Mouse (Mus musculus) CH12.LX (cell line): ENCODE measurements around the gene Bcas3. TPM values are rescaled to one million over a fixed set of nuclear protein-coding genes. Genes with fewer than 3 reads are reported as not detected.

Experiments used
- DNase-seq: peaks from one replicate; pipeline ENCODE4 v3.0.0-alpha.2; 2013; ENCODE audit errors: extremely low read depth
- H3K27ac ChIP-seq: 2 replicates; pipeline ENCODE4 v1.5.1; 2012; ENCODE audit warnings: low read depth, mild to moderate bottlenecking, control low read depth, moderate library complexity; ENCODE audit not compliant: insufficient read depth
- H3K27me3 ChIP-seq: replicated peaks from 2 replicates; pipeline ENCODE3; 2012; ENCODE audit warnings: inconsistent platforms
- H3K36me3 ChIP-seq, 2 experiments: replicated peaks in 1 of 2; 2 replicates each; pipeline versions ENCODE3 to v1.6.1; 2012; ENCODE audit warnings: inconsistent platforms in 1 of 2, low read length in 1 of 2, mild to moderate bottlenecking in 1 of 2, mixed read lengths in 1 of 2, moderate library complexity in 1 of 2; ENCODE audit not compliant: control insufficient read depth in 1 of 2, insufficient read depth in 1 of 2
- H3K4me1 ChIP-seq, 2 experiments: 2 replicates each; pipeline ENCODE4 v1.6.1; 2012; ENCODE audit warnings: inconsistent platforms in 1 of 2, moderate library complexity in 1 of 2; ENCODE audit not compliant: insufficient read depth in 2 of 2, control insufficient read depth in 1 of 2
- H3K4me2 ChIP-seq: 2 replicates; pipeline ENCODE4 v1.6.1; 2012; ENCODE audit warnings: low read depth, mild to moderate bottlenecking, control low read depth; ENCODE audit not compliant: poor library complexity, insufficient read depth, severe bottlenecking
- H3K4me3 ChIP-seq, 3 experiments: fragments of 150-350 bp in 1 of 3; sonication (generic) in 1 of 3; replicated peaks in 1 of 3; 2 replicates each; pipeline versions ENCODE3 to v1.5.1; 2011 to 2012; ENCODE audit warnings: low read depth in 2 of 3, low read length in 2 of 3, mild to moderate bottlenecking in 2 of 3, moderate library complexity in 2 of 3, control low read depth in 1 of 3, improper control_type of control experiment in 1 of 3, inconsistent platforms in 1 of 3, mixed read lengths in 1 of 3; ENCODE audit not compliant: poor library complexity in 1 of 3
- H3K79me2 ChIP-seq: replicated peaks from 2 replicates; pipeline ENCODE4 v1.6.1; 2012; ENCODE audit warnings: mild to moderate bottlenecking, moderate library complexity; ENCODE audit not compliant: control insufficient read depth, poor library complexity, insufficient read depth, severe bottlenecking; ENCODE audit errors: extremely low read depth
- H3K9ac ChIP-seq: 2 replicates; pipeline ENCODE4 v1.6.1; 2012; ENCODE audit warnings: low read depth, mild to moderate bottlenecking, control low read depth, moderate library complexity; ENCODE audit not compliant: insufficient read depth
- H3K9me3 ChIP-seq: replicated peaks from 2 replicates; pipeline ENCODE3; 2012; ENCODE audit warnings: low read length, inconsistent platforms, mixed read lengths
- BHLHE40 ChIP-seq: IDR thresholded peaks from 2 replicates; pipeline ENCODE4 v1.6.1; 2011; ENCODE audit warnings: mild to moderate bottlenecking, low read depth, low read length, improper control_type of control experiment
- CHD1 ChIP-seq: IDR thresholded peaks from 2 replicates; pipeline ENCODE4 v1.6.1; 2012; ENCODE audit warnings: low read depth, low read length, improper control_type of control experiment, inconsistent platforms
- CHD2 ChIP-seq: IDR thresholded peaks from 2 replicates; pipeline ENCODE4 v1.6.1; 2011; ENCODE audit warnings: low read length, improper control_type of control experiment
- E2F4 ChIP-seq: IDR thresholded peaks from 2 replicates; pipeline ENCODE4 v1.6.1; 2011; ENCODE audit warnings: low read depth, low read length, improper control_type of control experiment; ENCODE audit not compliant: insufficient replicate concordance
- ELF1 ChIP-seq: IDR thresholded peaks from 2 replicates; pipeline ENCODE4 v1.6.1; 2014; ENCODE audit warnings: low read depth, mild to moderate bottlenecking, inconsistent platforms, low read length, improper control_type of control experiment
- EP300 ChIP-seq: IDR thresholded peaks from 2 replicates; pipeline ENCODE4 v1.6.1; 2011; ENCODE audit warnings: low read length, improper control_type of control experiment
- ETS1 ChIP-seq: conservative IDR thresholded peaks from 2 replicates; pipeline ENCODE4 v1.6.1; 2012; ENCODE audit warnings: low read depth, mild to moderate bottlenecking, inconsistent platforms, low read length, improper control_type of control experiment, moderate library complexity
- HCFC1 ChIP-seq: IDR thresholded peaks from 2 replicates; pipeline ENCODE4 v1.6.1; 2012; ENCODE audit warnings: low read depth, mild to moderate bottlenecking, inconsistent platforms, low read length, improper control_type of control experiment
- IRF4 ChIP-seq: IDR thresholded peaks from 2 replicates; pipeline ENCODE4 v1.6.1; 2014; ENCODE audit warnings: low read depth, mild to moderate bottlenecking, inconsistent platforms, low read length, improper control_type of control experiment
- JUN ChIP-seq: IDR thresholded peaks from 2 replicates; pipeline ENCODE4 v1.6.1; 2011; ENCODE audit warnings: low read depth, mild to moderate bottlenecking, low read length, improper control_type of control experiment, moderate library complexity; ENCODE audit not compliant: insufficient read depth
- MAFK ChIP-seq: IDR thresholded peaks from 2 replicates; pipeline ENCODE4 v1.6.1; 2011; ENCODE audit warnings: low read length, improper control_type of control experiment; ENCODE audit not compliant: insufficient replicate concordance
- MAX ChIP-seq: IDR thresholded peaks from 2 replicates; pipeline ENCODE4 v1.6.1; 2011; ENCODE audit warnings: low read length, improper control_type of control experiment
- MAZ ChIP-seq: IDR thresholded peaks from 2 replicates; pipeline ENCODE4 v1.6.1; 2012; ENCODE audit warnings: low read depth, mild to moderate bottlenecking, inconsistent platforms, low read length, improper control_type of control experiment, moderate library complexity
- MEF2A ChIP-seq: IDR thresholded peaks from 2 replicates; pipeline ENCODE4 v1.6.1; 2014; ENCODE audit warnings: low read depth, mild to moderate bottlenecking, inconsistent platforms, low read length, improper control_type of control experiment, borderline replicate concordance
- MXI1 ChIP-seq: IDR thresholded peaks from 2 replicates; pipeline ENCODE4 v1.6.1; 2011; ENCODE audit warnings: mild to moderate bottlenecking, low read depth, low read length, improper control_type of control experiment
- NELFE ChIP-seq: IDR thresholded peaks from 2 replicates; pipeline ENCODE4 v1.6.1; 2011; ENCODE audit warnings: low read depth, low read length, improper control_type of control experiment
- NRF1 ChIP-seq: IDR thresholded peaks from 2 replicates; pipeline ENCODE4 v1.6.1; 2014; ENCODE audit warnings: low read depth, mild to moderate bottlenecking, inconsistent platforms, low read length, improper control_type of control experiment, moderate library complexity
- PAX5 ChIP-seq: IDR thresholded peaks from 2 replicates; pipeline ENCODE4 v1.6.1; 2012; ENCODE audit warnings: low read length, inconsistent platforms, mixed read lengths
- POLR2AphosphoS2 ChIP-seq: IDR thresholded peaks from 2 replicates; pipeline ENCODE4 v1.6.1; 2011; ENCODE audit warnings: low read depth, low read length, improper control_type of control experiment
- RAD21 ChIP-seq: IDR thresholded peaks from 2 replicates; pipeline ENCODE4 v1.6.1; 2011; ENCODE audit warnings: low read depth, mild to moderate bottlenecking, low read length, improper control_type of control experiment, moderate library complexity
- RCOR1 ChIP-seq: conservative IDR thresholded peaks from 2 replicates; pipeline ENCODE4 v1.6.1; 2012; ENCODE audit warnings: low read depth, mild to moderate bottlenecking, inconsistent platforms, low read length, improper control_type of control experiment
- SIN3A ChIP-seq: IDR thresholded peaks from 2 replicates; pipeline ENCODE4 v1.6.1; 2012; ENCODE audit warnings: low read length, improper control_type of control experiment, inconsistent platforms
- TCF12 ChIP-seq: IDR thresholded peaks from 2 replicates; pipeline ENCODE4 v1.6.1; 2014; ENCODE audit warnings: low read depth, mild to moderate bottlenecking, inconsistent platforms, low read length, improper control_type of control experiment
- UBTF ChIP-seq: IDR thresholded peaks from 2 replicates; pipeline ENCODE4 v1.6.1; 2012; ENCODE audit warnings: low read depth, mild to moderate bottlenecking, inconsistent platforms, low read length, improper control_type of control experiment, moderate library complexity
- USF1 ChIP-seq: IDR thresholded peaks from 2 replicates; pipeline ENCODE4 v1.6.1; 2014; ENCODE audit warnings: low read depth, mild to moderate bottlenecking, inconsistent platforms, low read length, improper control_type of control experiment
- ZC3H11A ChIP-seq: IDR thresholded peaks from 2 replicates; pipeline ENCODE4 v1.6.1; 2012; ENCODE audit warnings: low read depth, mild to moderate bottlenecking, inconsistent platforms, low read length, improper control_type of control experiment
- ZMIZ1 ChIP-seq: IDR thresholded peaks from 2 replicates; pipeline ENCODE4 v1.6.1; 2012; ENCODE audit warnings: low read depth, mild to moderate bottlenecking, inconsistent platforms, low read length, improper control_type of control experiment
- dilution Hi-C: fragments of 300-500 bp; cut with MboI; formaldehyde crosslinking; loops from 2 replicates; pipeline ENCODE4 v1.14.3; 2020; ENCODE audit warnings: low sequenced_read_pairs; ENCODE audit not compliant: extremely low pct_unique_long_range_greater_than_20kb, extremely low pct_ligation_motif_present
- in situ Hi-C: fragments of 300-500 bp; cut with MboI; formaldehyde crosslinking; loops from 3 replicates; pipeline ENCODE4 v1.14.3; 2019; ENCODE audit warnings: low sequenced_read_pairs, low pct_ligation_motif_present, low pct_unique_long_range_greater_than_20kb, mixed read lengths
- polyA plus RNA-seq: library from polyadenylated mRNA; unstranded; fragments of >175 nt; gene quantifications from 2 replicates; pipeline ENCODE4 v1.2.1, GENCODE M21; 2012; ENCODE audit warnings: low read depth; ENCODE audit not compliant: insufficient read length
- total RNA-seq, 2 experiments: library from RNA; depleted of rRNA; stranded (reverse); fragments of 300-350 nt in 1 of 2; fragments of >200 nt in 1 of 2; gene quantifications; 2 replicates each; pipeline ENCODE4 v1.2.3; 2012 to 2014

The Bcas3 gene
- total and polyA plus RNA-seq, 3 experiments = 8.2 to 21.3 (median 9.7) TPM

- no peak overlapping the region for H3K27ac ChIP-seq
- no peak overlapping the region for H3K4me3 ChIP-seq
- no peak for DNase-seq
- H3K27me3 ChIP-seq = no peaks in the 10 kb centered on the region
- no peak overlapping the region for H3K9ac ChIP-seq
- H3K79me2 ChIP-seq = no peaks in the 10 kb centered on the region
- H3K36me3 ChIP-seq = no peaks in the 10 kb centered on the region
- dilution Hi-C loops = no loop called here
- no peak overlapping the region for H3K4me2 ChIP-seq
- in situ Hi-C loops = no loop called here
- peaks cover 3 to 8% of the 10 kb centered on the region in 2 experiments; a peak in 2 of 4 replicates for H3K4me1 ChIP-seq
- TF ChIP-seq ELF1 = no peak
- no peak for TF ChIP-seq MAX
- no peak for TF ChIP-seq MEF2A
- TF ChIP-seq MAFK = no peak
- no peak for TF ChIP-seq CHD2
- no peak for TF ChIP-seq JUN
- TF ChIP-seq TCF12 = no peak
- no peaks in the 10 kb centered on the region for H3K9me3 ChIP-seq
Observed at GRCm38 (mm10) chr11:85540989-85541388, 188.0 kb downstream of the Bcas3 start.

- H3K79me2 ChIP-seq = no peaks in the 10 kb centered on the region
Observed at GRCm38 (mm10) chr11:85543311-85543710, 190.3 kb downstream of the Bcas3 start.

GRCm38 (mm10) chr11:85545602-85546001, 192.6 kb downstream of the Bcas3 start:
- Histone ChIP-seq H3K27me3 (no peaks in the 10 kb centered on the region), H3K9me3 (no peaks in the 10 kb centered on the region), H3K9ac (no peak overlapping the region), H3K4me3 (no peak overlapping the region), H3K4me2 (no peak overlapping the region), H3K4me1 (peaks cover 3 to 8% of the 10 kb centered on the region in 2 experiments; a peak in 2 of 4 replicates), H3K36me3 (no peaks in the 10 kb centered on the region), H3K79me2 (no peaks in the 10 kb centered on the region), H3K27ac (no peak overlapping the region)
- in situ Hi-C loops (no loop called here), dilution Hi-C loops (no loop called here)
- DNase-seq = peak; percentile 24
- TF ChIP-seq USF1 (no peak), RCOR1 (no peak), MAZ (no peak), CHD1 (no peak), BHLHE40 (0 out of 2 replicates have a peak, but pooled peaks have one; percentile 33), EP300 (peak; percentile 82), MXI1 (no peak), UBTF (no peak), POLR2AphosphoS2 (no peak), IRF4 (peak; percentile 80), RAD21 (no peak), NELFE (no peak), SIN3A (no peak), MAFK (0 out of 2 replicates have a peak, but pooled peaks have one; percentile 45)

More at GRCm38 (mm10) chr11:85543311-85543710, 190.3 kb downstream of the Bcas3 start:
- in situ Hi-C loops (no loop called here), dilution Hi-C loops (no loop called here)
- peaks cover 3 to 8% of the 10 kb centered on the region in 2 experiments; a peak in 2 of 4 replicates for H3K4me1 ChIP-seq
- no peak overlapping the region for H3K9ac ChIP-seq
- H3K4me3 ChIP-seq = no peak overlapping the region
- H3K4me2 ChIP-seq = no peak overlapping the region
- DNase-seq = no peak
- H3K27me3 ChIP-seq = no peaks in the 10 kb centered on the region
- H3K36me3 ChIP-seq = no peaks in the 10 kb centered on the region
- TF ChIP-seq POLR2AphosphoS2 = no peak
- TF ChIP-seq MAFK = no peak
- no peak for TF ChIP-seq NELFE
- no peak for TF ChIP-seq EP300
- no peak for TF ChIP-seq MEF2A
- TF ChIP-seq NRF1 = no peak
- TF ChIP-seq ZC3H11A = no peak
- TF ChIP-seq USF1 = no peak
- TF ChIP-seq MAZ = no peak
- TF ChIP-seq MXI1 = no peak
- TF ChIP-seq IRF4 = no peak
- TF ChIP-seq RCOR1 = no peak
- no peak for TF ChIP-seq ZMIZ1
- no peak for TF ChIP-seq PAX5
- TF ChIP-seq UBTF = no peak
- TF ChIP-seq JUN = no peak
- TF ChIP-seq HCFC1 = no peak
- no peak for TF ChIP-seq E2F4
- no peak for TF ChIP-seq ETS1
- H3K9me3 ChIP-seq = no peaks in the 10 kb centered on the region
- H3K27ac ChIP-seq = no peak overlapping the region
